Mouse (Mus musculus): ENCODE data around the gene Ppp1r3e.

DNA sequence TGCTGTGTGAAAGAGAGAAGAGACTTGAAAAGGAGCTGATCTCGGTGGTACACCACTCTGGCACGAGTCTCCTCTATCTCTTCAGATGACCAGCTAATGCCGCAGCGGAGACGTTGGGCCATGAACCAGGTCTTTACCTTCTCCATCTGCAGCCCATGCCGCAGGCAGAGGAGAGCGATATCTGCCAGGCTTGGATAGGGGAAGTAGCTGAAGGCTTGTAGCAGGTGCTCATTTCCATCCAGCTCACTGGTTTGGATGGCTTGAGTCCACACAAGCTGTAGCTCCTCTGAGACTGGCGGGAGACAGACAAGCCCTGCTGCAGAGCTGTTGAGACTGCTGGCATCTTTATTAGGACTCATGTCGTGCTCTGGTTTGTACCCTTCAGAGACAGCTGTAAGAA is 19.5 kb downstream of the Ppp1r3e start:
- TF ChIP-seq CTCF (IDR thresholded peaks at IDR 0.05; ENCODE audit: insufficient read depth, low read length) (no peak), POLR2A (IDR thresholded peaks at IDR 0.05; ENCODE audit: borderline replicate concordance, extremely low read depth, low read depth, low read length) (no peak)

Measured in lung, adult 2 months (tissue).